Mouse (Mus musculus): ENCODE data around the gene Vwa2.

Vwa2 gene

DNA sequence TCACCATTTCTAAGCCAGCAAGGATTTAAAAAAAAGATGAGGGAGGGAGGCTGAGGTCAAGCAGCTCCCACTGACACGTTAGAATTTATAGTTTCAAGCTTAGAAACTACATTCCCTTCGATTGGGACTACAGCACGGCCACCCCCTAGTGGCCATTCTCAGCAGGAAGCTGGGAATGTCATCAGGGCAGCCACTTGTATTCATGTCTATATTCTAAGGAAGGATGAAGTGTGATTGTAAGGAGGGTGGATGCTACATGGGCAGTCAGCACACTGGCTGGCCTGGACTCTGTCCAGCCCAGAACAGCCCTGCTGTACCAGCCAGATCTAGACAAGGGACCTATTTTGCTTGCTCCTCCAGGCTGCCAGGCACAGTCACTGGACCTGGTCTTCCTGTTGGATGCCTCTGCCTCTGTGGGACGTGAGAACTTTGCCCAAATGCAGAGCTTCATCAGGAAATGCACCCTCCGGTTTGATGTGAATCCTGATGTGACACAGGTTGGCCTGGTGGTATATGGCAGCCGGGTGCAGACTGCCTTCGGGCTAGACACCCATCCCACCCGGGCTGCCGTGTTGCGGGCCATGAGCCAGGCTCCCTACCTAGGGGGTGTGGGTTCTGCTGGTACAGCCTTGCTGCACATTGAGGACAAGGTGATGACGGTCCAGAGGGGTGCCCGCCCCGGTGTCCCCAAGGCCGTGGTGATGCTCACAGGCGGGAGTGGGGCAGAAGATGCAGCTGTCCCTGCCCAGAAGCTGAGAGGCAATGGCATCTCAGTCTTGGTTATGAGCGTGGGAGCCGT, 34.6 kb downstream of the Vwa2 start:
- DNase-seq (ENCODE audit: low read depth, low spot score): peak; percentile 73

DNA sequence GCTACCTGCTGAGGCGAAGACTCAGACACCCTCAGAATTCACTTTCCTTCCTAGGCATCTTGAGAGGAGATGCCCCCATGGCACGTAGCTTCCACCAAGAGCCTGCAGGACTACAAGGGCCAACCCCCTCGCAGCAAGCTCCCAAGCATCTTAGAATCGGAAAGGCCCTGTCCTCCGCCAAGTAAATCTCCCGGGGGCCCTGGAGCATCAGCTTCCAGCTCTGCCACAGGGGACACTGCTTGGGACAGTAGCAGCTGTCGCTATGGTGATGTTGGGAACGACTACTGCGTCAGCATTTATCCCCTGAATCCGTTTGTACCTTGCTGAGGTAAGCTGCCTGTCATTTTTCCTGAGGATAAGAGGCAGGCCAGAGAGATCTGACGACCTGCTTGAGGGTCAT, 36.5 kb downstream of the Vwa2 start:
- no peak for DNase-seq (ENCODE audit: low read depth, low spot score)

DNA sequence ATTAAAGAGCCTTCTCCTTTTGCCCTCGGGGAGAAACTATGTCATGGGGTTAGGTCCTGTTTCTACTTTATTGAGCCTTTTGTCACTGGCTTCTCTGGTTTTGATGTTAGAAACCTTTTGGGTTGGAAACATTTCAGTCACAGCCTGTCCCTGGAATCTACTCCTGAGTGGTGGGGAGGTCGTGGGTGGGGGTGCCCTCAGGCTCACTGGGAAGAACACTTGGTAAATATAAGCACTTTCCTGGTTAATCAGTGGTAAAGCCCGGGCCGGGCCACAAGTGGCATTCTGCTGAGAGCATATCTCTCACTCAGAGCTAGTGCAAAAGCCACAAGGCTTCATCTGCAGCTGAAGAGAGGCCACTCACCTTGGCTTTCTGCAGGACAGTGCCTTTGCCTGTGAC, 39.7 kb downstream of the Vwa2 start:
- DNase-seq (ENCODE audit: low read depth, low spot score): no peak

DNA sequence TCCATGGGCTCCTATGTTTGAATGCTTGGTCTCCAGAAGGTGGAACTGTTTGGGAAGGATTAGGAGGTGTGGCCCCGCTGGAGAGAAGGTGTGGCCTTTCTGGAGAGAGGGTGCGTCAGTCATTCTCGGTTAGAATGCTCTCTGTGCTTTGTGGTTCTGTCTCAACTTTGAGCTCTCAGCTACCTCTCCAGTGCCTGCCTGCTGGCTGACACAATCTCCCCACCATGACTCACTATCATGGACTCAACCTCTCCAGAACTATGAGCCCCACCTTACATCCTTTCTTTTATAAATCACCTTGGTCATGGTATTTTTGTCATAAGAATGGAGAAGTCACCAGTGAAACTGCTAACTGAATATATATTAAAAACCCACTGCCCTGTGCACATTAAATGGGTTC, 40.6 kb downstream of the Vwa2 start:
- no peak for DNase-seq (ENCODE audit: low read depth, low spot score)

DNA sequence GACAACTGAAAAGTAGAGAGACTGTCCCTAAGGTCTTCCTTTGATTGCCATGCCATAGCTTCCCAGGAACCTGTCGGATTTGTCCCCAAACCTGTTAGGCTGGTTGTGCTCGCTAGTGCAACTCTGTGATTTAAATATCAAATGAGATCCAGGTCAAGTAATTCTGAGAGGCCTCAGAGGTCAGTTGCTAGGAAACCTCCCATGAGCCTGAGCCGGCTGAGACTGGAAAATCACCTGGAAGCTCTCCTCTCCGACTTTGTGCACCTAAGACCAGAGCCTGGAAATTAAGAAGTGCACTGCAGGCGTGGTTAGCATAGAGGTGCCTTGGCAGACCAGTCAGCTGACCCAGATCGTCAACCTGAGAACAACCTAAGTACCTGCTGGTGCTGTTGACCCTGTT, 41.0 kb downstream of the Vwa2 start:
- no peak for DNase-seq (ENCODE audit: low read depth, low spot score)

DNA sequence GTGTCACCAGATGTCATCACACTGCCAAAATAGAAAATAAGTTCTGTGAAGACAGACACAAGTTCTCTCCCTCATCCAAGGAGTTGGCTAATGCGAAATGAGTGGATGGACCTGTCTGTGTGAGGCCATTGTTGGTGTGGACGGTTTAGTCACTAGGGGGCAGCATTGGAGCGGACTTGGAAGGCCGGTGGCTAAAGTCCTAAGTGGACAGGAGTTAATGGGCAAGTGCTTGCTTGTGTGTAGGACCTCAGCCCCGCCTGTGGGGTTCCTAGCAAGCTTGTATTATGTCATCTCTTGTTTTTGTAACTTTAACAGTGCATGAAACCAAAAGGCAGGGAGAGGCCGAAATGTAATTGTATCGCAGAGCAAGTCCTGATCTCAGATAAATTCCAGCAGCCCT, 45.6 kb downstream of the Vwa2 start:
- peak; percentile 88 for DNase-seq (ENCODE audit: low read depth, low spot score)

DNA sequence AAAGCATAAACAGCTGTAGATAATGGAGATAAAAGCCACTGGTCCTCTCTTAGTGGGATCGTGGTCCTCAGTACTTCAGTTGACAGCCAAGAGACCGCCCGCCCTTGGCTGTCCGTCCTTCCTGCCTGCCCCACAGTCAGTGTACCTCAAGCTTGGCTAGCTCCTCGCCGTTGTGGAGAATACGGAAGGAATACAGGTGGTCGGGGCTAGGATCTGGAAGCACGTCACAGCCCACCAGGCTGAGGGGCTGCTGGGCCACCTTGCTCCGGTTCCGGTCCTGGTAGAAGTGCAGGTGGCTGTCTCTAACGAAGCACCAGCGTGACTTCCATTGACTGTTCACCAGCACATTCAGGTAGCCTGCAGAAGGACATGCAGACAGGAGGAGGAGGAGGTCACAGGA, 46.2 kb downstream of the Vwa2 start:
- DNase-seq (ENCODE audit: low read depth, low spot score): no peak

DNA sequence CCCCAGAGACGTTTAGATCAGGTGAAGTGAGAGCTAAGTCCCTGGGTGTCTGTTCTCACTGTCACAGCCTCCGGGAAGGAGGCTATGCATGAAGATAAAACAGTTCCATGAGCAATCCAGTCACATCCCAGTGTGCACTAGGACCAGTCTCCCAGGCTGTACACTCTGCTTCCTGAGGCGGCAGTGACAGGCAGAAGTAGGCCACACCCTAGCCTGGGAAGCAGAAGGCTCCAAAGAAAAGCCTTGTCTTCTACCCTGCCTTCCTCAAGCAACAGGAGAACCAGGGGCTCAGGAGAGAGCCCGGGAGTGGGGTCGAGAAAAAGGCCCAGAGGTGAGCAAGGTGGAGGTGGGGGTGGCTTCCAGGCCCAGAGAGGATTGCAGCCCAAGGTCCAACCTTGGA, 47.7 kb downstream of the Vwa2 start:
- DNase-seq (ENCODE audit: low read depth, low spot score): no peak

DNA sequence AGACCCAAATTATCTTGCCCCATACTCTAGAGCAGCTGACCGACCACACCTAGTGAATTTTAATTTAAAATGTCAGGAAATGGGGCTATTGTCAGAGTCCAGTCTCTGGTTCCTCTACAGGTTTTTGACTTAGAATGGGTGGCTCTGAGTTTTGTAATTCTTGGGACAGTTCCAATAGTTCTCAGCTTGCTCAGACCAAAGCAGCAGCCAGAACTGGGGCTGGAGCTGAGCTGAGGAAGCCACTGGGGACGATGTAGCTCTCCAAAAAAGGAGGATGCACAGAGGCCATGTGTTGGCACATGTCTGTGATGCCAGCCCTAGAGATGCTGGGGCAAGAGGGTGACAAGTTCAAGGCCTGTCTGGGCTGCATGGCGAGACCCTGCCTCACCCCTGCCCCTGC, 55.3 kb downstream of the Vwa2 start:
- DNase-seq (ENCODE audit: low read depth, low spot score): no peak

DNA sequence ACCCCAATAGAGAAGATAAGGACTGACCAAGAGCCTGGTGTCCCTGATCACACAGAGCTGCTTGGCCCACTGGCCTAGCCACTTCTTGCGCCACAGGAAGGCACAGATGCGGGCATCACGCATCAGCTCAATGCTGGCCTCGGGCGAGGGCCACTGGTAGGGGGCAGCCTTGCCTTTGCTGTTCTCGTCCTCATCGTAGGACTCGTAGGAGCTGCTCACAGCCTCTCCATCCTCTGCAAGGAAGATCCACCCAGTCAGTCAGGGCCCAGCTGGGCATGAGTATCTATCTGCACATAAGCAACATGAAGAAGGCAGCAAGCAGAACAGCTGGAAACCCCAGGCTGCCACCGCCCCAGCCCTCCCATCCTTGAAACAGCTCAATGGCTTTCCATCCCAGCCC, 56.0 kb downstream of the Vwa2 start:
- no peak for DNase-seq (ENCODE audit: low read depth, low spot score)

DNA sequence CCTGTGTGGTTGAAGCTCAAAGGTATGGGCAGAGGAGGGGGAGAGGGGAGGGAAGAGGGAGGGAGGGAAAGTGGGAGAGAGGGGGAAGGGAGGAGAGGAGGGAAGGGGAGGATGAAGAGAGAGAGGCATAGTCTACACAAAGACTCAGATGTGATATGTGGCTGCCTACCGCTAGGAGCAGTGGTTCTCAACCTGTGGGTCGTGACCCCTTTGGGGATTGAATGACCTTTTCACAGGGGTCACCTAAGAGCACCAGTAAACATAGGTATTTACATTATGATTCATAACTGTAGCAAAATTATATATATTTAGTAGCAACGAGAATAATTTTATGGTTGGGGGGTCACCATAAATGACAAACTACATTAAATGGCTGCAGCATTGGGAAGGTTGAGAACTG, 59.8 kb downstream of the Vwa2 start:
- no peak for DNase-seq (ENCODE audit: low read depth, low spot score)

DNA sequence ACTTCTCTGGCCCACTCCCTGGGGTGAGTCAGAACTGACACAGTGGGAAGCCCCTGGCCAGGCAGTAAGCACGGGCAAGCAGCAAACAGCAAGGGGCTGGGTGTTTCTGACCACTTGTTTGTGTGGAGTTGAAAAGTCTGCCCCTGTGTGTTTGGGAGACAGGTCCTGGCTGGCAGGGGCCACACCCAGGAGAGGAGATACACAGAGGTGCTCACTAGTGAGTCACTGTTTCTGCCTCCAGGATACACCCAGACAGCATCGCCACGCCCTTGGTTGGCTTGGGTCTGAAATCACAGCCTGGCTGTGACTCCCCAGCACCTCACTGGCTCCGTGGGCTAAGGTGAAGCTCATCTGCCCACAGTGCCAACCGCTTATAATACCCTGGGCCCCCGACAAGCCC, 61.1 kb downstream of the Vwa2 start:
- DNase-seq (ENCODE audit: low read depth, low spot score): no peak

DNA sequence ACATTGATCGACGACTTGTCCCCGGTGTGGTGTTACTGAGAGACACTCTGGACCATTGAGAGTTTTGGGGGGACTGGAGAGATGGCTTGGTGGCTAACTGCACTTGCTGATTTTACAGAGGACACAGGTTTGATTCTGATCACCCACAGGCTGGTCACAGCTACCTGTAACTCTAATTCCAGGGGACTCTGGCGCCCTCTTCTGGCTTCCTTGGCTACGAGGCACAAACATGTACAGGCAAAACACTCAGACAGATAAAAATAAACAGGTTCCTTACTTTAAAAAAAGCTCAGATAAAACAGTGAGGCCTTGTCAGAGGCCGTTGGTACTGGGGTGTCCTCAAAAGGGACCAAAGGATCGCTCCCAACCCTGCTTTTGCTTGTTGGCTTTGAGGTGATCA, 61.7 kb downstream of the Vwa2 start:
- no peak for DNase-seq (ENCODE audit: low read depth, low spot score)

DNA sequence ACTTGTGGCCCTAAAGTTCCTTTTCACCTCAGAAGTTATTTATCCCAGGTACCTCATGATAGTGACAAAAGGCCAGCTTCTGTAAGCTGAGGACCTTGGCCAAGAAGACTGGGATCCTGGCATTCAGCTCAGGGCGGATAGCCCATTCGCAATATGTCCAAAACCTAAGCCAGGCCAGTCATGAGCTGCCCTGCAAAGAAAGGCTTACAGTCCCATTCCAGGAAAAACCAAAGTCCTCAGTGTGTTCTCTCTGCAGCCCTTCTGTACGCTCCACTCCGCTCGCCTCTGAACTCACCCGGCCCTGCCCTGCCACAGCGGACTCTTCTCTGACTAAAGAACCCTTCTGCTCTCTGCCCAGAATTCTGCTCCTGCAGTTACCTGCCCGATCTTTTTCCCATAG, 62.2 kb downstream of the Vwa2 start:
- no peak for DNase-seq (ENCODE audit: low read depth, low spot score)

DNA sequence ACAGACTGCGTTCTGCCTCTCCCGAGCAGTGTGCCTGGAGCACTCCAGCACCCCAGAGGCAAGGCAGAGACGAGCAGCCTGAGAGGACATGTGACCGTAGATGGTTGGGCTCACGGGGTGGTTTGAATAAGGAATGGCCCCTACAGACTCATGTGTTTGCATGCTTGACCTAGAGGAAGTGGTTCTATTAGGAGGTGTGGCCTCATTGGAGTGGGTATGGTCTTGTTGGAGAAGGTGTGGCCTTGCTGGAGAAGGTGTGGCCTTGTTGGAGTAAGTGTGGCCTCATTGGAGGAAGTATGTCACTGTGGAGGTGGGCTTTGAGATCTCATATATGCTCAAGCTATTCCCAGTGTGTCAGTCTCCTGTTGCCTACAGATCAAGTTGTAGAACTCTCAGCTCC, 63.9 kb downstream of the Vwa2 start:
- no peak for DNase-seq (ENCODE audit: low read depth, low spot score)

DNA sequence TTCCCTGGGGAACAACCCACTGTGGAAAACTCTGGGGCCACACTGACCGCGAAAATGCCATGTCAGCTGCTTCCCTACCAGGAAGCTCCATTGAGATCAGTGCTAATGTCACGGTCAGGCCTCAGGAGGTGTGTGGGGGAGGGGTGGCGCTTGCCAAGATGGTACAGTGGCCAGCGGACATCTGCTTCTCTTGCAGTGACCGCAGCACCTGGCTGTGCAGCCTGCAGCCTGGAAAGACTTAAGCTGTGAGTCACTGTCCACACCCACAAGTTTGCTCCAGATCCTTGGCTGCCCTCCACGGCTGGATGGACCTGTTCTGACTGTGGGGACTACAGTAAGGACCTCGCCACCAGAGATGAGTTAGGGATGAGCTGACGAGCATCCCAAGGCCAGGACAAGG, 65.8 kb downstream of the Vwa2 start:
- DNase-seq (ENCODE audit: low read depth, low spot score): no peak

DNA sequence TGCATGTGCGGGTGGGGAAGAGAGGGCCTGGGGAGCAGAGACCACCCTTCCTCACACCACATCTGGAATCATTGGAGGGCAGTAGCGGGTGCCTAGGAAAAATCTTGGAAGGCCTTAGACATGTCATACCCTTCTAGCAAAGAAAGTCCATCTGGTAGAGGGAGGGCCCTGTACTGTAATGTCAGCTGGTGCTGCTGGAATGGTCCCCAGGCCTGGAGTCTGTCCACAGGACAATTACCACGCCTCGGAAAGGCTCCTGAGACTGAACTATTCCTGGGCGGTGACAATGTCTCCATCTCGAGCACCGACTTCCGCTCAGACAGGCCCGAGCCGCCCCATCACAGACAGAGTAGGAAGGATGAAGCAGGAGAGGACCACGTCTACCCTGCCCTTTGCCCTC, 66.5 kb downstream of the Vwa2 start:
- no peak for DNase-seq (ENCODE audit: low read depth, low spot score)

DNA sequence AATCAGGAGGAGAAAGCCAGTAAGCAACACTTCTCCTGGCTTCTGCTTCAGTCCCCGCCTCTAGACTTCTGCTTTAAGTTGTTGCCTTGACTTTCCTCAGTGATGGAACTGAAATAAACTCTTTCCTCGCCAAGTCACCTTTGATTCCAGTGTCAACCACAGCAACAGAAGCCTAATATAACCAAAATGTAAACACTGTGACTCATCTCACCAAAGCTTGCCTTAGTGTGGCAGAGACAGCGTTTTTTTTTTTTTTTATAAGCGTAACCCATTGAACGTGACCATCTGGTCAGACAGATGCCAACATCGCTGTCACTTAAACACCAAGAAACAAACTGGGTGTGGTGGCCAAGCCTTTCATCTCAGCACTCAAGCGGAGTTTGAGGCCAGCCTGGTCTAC, 68.2 kb downstream of the Vwa2 start:
- no peak for DNase-seq (ENCODE audit: low read depth, low spot score)

DNA sequence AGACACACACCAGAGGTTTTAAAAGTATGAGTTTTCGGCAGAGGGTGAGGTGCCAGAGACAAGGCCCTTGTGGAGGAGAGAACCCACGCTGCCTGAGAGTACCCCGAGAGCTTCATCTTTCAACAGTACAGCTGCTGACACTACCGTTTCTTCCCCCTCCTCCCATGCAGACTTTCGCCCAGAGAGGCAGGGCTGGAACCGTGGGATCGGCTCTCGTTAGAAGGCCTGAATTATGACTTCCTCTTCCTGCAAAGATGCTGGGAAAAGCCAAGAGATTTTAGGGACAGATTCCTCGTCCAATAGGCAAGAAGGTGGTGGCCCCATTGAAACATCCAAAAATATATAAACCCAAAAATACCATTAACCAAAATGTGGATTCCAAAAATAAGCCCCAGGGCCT, 70.2 kb downstream of the Vwa2 start:
- no peak for DNase-seq (ENCODE audit: low read depth, low spot score)

DNA sequence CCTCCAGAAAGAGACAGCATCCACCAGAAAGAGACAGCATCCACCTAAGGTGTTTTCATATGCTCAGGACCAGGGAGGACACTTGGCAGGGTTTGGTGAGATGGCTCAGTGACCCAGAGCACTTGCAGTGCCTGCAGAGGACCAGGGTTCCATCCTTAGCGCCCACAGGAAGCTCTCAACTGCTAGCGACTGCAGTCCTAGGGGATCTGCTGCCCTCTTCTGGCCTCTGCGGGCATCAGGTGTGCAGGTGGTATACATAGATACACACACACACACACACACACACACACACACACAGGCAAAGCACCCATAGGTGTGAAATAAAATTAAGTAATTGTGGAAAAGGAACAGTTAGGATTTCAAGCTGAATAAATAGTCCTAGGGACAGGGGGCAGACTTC, 70.8 kb downstream of the Vwa2 start:
- no peak for DNase-seq (ENCODE audit: low read depth, low spot score)

DNA sequence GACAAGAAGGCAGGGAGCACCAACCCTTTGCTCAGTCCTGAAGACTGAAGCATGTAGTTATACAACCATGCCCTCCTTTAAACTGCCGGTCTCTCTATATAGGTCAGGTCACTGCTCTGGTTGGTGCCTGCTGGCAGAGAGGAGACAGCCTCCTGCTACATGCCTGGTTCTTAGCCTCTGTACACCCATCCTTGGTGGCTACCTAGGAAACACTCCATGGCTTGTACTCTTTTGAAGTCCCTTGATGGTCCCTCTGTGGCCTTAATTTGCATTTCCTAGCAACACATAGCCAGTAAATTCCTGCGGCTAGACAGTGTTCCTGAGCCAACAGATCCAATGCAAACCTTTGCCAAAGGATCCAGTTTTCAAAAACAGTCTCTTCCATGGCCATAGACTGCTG, 71.6 kb downstream of the Vwa2 start:
- DNase-seq (ENCODE audit: low read depth, low spot score): no peak

DNA sequence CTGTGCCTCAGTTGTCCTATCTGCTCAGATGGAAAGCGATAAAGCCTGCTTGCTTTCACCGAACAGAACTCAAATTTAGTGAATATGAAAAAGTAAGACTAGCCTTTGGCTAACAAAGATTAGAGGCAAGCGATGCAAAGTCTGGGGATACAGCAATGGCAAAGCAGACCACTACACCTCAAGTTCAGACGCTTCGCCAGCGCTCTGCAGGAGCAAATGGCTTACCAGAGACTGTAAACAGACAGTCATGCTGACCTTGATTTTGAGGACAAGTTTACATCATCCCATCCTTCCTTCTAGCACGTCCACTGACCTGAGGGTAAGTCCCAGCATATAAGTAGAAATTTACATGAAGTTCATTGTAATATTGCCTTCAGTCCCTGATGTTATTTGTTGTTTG, 72.2 kb downstream of the Vwa2 start:
- DNase-seq (ENCODE audit: low read depth, low spot score): no peak

DNA sequence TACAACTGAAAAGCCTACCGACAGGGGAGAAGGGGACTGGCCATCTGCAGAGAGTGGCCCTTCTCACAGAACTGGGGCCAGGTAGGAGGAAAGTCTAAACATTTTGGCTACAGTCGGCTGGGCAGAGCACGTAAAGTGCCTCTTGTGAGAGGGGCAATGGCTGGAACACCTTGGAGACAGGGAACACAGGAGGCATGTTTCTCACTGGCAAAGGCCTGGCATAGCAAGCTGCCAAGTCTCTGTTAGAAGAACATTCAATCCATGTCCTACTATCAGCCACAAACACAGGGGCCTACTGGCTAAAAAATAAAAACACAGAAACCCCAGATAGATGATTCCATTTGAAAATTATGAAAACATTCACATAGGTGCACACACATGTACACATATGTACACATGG, 72.7 kb downstream of the Vwa2 start:
- no peak for DNase-seq (ENCODE audit: low read depth, low spot score)

DNA sequence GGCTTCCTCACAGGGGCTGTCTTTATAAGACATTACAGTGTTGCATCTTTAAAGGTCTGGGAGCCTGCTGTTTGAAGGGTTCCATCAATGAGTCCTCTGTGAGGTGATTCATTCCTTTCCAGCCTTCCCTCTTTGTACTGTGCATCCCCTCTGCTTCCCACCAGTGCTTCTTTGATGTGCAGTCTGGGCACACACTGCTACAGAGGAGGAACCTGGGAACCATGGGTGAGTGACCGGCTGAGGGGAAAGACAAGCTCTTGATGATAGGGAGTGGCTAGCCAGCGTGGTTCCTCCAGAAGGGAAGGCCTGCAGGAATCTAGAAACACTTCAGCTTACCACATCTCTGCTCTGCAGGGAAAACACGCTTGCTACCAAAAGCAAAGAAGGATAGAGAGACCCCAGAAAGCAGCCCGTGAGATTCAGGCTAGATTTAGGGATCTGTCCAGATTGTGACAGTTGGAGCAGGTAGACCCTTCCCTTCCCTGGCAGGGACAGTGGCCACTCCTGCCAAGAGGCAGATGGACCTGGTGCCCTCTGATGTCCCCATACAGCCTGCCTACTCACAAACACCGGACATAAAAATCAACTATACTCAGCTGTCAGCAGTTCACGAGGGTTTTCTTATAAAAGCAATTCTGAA, 74.0 kb downstream of the Vwa2 start:
- DNase-seq (ENCODE audit: low read depth, low spot score): no peak
